Mouse (Mus musculus): ENCODE measurements around the gene Park7. TPM values are rescaled to one million over a fixed set of nuclear protein-coding genes. Genes with fewer than 3 reads are reported as not detected.

Park7 gene
- polyA plus RNA-seq, 1 experiment from 2014 or later = 262 TPM

DNA sequence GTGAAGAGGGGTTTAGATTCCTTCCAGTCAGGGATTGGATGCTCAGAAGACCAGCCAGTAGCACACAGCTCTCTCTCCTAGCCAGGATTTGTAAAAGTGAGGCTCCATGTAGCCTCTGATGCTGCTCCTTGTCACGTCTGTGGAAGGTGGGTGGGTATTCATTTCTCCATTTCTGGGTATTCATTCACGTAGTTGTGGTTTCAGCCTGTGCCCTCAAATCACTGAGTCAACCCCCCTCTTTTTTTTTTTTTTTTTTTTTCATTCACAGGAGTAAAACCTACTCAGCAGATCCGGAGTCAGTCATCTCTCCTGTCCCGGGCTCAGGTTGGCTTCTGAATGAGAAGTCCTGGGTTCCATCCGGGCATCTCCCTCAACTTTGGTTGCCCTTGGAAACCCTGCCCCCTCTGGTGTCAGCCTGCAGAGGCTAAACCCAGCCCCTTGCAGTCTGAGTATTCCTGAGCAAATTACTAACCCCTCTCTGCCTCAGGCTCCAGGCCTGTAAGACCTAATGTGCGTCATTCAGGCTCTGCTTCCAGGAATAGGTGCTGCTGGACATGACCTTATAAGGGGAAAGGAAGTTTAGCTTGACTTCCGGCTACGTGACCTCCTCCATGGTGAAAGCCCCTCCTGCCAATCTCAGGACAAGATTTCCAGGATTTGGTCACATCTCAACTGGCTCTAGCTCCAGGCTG lies 3.2 kb upstream of the Park7 start:
- WGBS = 72% methylated on average over 8 of the region's 8 CpGs
- Histone ChIP-seq H3K27ac (replicated peaks) (no peak overlapping the region), H3K4me2 (replicated peaks; ENCODE audit: low read depth) (no peak overlapping the region), H3K9ac (ENCODE audit: low read length) (no peak overlapping the region), H3K36me3 (ENCODE audit: control insufficient read depth, insufficient read depth, low read length) (no peaks in the 10 kb centered on the region), H3K27me3 (ENCODE audit: control insufficient read depth, insufficient read depth, low read length) (no peaks in the 10 kb centered on the region), H3K4me3 (ENCODE audit: low read depth, low read length) (no peak overlapping the region), H3K4me1 (replicated peaks; ENCODE audit: control insufficient read depth, insufficient read depth) (no peaks in the 10 kb centered on the region; the same call in 1 of the 2 replicates), H3K9me3 (ENCODE audit: control insufficient read depth, low read length) (no peaks in the 10 kb centered on the region)
- TF ChIP-seq EP300 (optimal IDR thresholded peaks at IDR 0.05) = no peak
- no peak for TF ChIP-seq CTCF (IDR thresholded peaks at IDR 0.05; ENCODE audit: low read depth)
- no peak for ATAC-seq (ENCODE audit: low FRiP score, low TSS enrichment)
- no peak for DNase-seq (ENCODE audit: low spot score)

DNA sequence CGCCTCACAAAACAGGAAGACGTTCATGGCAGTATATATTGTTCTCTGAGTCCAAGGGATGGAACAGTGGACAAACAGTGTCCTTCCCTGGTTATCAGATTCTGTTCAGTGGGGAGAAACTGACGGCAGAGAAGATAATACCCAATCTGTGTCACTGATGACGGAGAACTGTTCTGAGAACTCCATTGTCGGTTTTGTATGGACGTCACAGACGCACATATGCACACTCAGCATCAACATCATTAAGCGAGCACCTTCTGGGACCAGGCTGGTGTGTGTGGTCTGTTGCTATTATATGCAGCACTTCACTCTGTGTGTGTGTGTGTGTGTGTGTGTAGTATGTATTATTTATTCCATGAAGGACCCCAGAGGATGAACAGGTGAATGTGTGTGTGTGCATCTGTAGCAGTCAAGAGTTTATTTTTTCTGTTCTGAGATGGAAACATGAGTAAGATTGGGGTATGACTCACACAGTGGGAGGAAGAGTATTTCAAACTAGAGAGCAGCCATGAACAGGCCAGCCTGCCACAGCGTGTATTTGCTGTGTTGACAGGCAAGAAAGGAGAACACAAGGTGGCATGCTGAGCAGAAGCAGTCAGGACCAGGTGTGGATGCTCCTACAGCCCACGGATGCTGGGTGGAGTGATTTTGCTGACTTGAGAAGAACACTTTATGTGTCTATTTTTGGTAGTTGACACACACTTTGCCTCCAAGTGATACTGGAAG lies 1.1 kb upstream of the Park7 start:
- Histone ChIP-seq H3K36me3 (ENCODE audit: control insufficient read depth, insufficient read depth, low read length) (no peaks in the 10 kb centered on the region), H3K9ac (ENCODE audit: low read length) (peak overlapping the region; percentile 72), H3K4me2 (replicated peaks; ENCODE audit: low read depth) (peak overlapping the region; percentile 77), H3K27ac (replicated peaks) (peak overlapping the region; percentile 79), H3K4me3 (ENCODE audit: low read depth, low read length) (peak overlapping the region; percentile 53), H3K4me1 (replicated peaks; ENCODE audit: control insufficient read depth, insufficient read depth) (no peaks in the 10 kb centered on the region; the same call in 1 of the 2 replicates), H3K27me3 (ENCODE audit: control insufficient read depth, insufficient read depth, low read length) (no peaks in the 10 kb centered on the region), H3K9me3 (ENCODE audit: control insufficient read depth, low read length) (no peaks in the 10 kb centered on the region)
- TF ChIP-seq CTCF (IDR thresholded peaks at IDR 0.05; ENCODE audit: low read depth) = no peak
- TF ChIP-seq EP300 (optimal IDR thresholded peaks at IDR 0.05) = no peak
- 36% methylated on average over 10 of the region's 10 CpGs for WGBS
- no peak for ATAC-seq (ENCODE audit: low FRiP score, low TSS enrichment)
- DNase-seq (ENCODE audit: low spot score) = no peak

DNA sequence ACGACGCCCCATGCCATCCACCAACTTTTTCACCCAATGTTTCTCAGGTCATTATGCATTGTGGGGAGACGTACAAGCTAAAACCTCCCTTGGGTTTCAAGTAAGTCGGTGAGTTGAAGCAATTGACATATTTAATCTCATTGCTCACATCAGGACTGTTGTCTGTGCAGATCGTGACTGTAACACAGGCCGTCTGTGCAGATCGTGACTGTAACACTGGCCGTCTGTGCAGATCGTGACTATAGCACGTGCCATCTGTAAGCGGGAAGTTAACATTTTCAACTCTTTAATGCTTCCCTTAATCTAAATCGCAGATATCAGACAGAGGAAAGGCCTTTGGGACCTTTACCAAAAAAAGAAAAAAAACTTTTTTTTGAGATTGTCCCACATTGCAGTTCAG lies 494 bp downstream of the Park7 start:
- H3K4me2 ChIP-seq (replicated peaks; ENCODE audit: low read depth) = peak overlapping the region; percentile 77
- no peaks in the 10 kb centered on the region for H3K27me3 ChIP-seq (ENCODE audit: control insufficient read depth, insufficient read depth, low read length)
- H3K9me3 ChIP-seq (ENCODE audit: control insufficient read depth, low read length) = no peaks in the 10 kb centered on the region
- peak overlapping the region; percentile 79 for H3K27ac ChIP-seq (replicated peaks)
- 12% methylated on average over 12 of the region's 12 CpGs for WGBS
- TF ChIP-seq EP300 (optimal IDR thresholded peaks at IDR 0.05) (no peak), CTCF (IDR thresholded peaks at IDR 0.05; ENCODE audit: low read depth) (no peak)
- no peaks in the 10 kb centered on the region for H3K4me1 ChIP-seq (replicated peaks; ENCODE audit: control insufficient read depth, insufficient read depth)
- no peak for ATAC-seq (ENCODE audit: low FRiP score, low TSS enrichment)
- H3K36me3 ChIP-seq (ENCODE audit: control insufficient read depth, insufficient read depth, low read length) = no peaks in the 10 kb centered on the region
- H3K9ac ChIP-seq (ENCODE audit: low read length) = peak overlapping the region; percentile 72
- peak overlapping the region; percentile 53 for H3K4me3 ChIP-seq (ENCODE audit: low read depth, low read length)
- no peak for DNase-seq (ENCODE audit: low spot score)

DNA sequence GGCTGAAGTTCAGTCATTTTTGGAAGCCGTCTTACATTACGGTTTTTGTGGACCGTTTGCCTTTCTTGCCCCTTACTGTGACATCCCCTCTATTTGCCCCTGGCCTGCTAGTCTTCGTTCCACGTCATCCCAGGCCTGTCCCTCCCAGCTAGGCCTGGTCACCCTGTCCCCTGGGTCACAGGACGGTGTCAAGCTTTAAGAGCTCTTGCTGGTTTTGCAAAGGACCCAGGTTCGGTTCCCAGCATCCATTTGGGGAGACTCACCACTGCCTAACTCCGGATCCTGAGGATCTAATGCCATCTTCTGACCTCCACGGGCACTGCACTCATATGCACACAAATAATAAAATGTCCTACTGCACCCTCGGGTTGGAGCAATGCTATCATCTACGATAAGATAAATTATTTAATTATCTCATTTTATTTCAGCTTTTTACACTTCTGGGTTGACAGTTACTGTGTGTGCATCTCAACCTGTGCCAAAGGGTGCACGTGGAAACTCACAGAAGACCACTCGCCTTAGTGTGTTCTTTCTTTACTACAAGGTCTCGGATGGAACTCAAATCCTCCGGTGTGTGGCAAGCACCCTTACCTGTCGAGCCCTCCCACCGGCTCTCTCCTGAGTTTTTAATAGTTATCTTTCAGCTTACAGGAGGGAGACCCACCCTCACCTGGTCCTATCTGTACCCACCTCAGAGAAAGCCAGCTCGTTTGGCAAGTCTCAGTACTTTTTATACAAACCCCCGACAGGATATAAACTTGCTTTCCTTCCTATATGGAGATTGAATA lies 3.9 kb downstream of the Park7 start:
- Histone ChIP-seq H3K4me3 (ENCODE audit: low read depth, low read length) (peak overlapping the region; percentile 77), H3K9ac (ENCODE audit: low read length) (peak overlapping the region; percentile 54), H3K27ac (replicated peaks) (peak overlapping the region; percentile 69), H3K27me3 (ENCODE audit: control insufficient read depth, insufficient read depth, low read length) (no peaks in the 10 kb centered on the region), H3K36me3 (ENCODE audit: control insufficient read depth, insufficient read depth, low read length) (peaks cover 6% of the 10 kb centered on the region; the same call in 1 of the 2 replicates), H3K4me2 (replicated peaks; ENCODE audit: low read depth) (peak overlapping the region; percentile 85), H3K9me3 (ENCODE audit: control insufficient read depth, low read length) (no peaks in the 10 kb centered on the region), H3K4me1 (replicated peaks; ENCODE audit: control insufficient read depth, insufficient read depth) (no peaks in the 10 kb centered on the region)
- no peak for TF ChIP-seq EP300 (optimal IDR thresholded peaks at IDR 0.05)
- no peak; the same call in 1 of the 2 replicates for TF ChIP-seq CTCF (IDR thresholded peaks at IDR 0.05; ENCODE audit: low read depth)
- 86% methylated on average over 19 of the region's 19 CpGs for WGBS
- DNase-seq (ENCODE audit: low spot score) (no peak), ATAC-seq (ENCODE audit: low FRiP score, low TSS enrichment) (no peak)

DNA sequence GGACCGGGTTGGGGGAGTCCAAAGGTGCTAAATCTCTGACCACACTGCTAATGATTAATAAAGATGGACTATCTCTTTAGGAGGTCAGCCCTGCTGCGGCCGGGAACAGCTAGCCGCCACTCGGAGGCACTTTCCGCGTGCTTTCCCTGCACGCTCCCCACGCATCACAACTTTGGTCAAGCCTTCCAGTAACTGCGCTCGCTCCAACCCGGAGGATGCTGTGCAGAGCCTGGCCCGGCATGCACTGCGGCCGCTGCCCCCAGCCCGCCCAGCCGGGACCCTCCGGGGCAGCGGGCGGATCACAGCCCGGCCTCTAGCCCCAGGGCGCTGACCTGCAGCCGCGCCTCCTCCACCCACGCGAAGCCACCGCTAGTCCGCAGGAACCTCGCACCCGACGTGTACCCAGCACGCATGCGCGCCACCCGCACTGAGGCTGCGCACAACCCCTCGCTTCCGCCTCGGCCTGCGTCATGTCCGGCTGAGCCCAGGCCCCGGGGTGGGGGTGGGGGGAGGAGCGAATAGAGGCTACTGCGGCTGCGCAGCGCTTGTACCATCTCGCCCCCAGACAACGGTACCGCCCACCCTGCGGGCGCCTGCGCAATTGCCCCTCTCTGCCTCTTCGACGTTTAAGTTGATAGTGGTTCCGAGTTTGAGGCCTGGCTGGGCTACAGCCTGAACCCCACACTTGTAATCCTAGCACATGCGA lies 4.6 kb downstream of the Park7 start:
- TF ChIP-seq CTCF (IDR thresholded peaks at IDR 0.05; ENCODE audit: low read depth) = peak; percentile 43; the same call in 1 of the 2 replicates
- TF ChIP-seq EP300 (optimal IDR thresholded peaks at IDR 0.05) = no peak

More for the DNA sequence above, 4.6 kb downstream of the Park7 start:
- Histone ChIP-seq H3K4me1 (replicated peaks; ENCODE audit: control insufficient read depth, insufficient read depth) (no peaks in the 10 kb centered on the region), H3K9me3 (ENCODE audit: control insufficient read depth, low read length) (no peaks in the 10 kb centered on the region), H3K27ac (replicated peaks) (peak overlapping the region; percentile 84), H3K9ac (ENCODE audit: low read length) (peak overlapping the region; percentile 83), H3K27me3 (ENCODE audit: control insufficient read depth, insufficient read depth, low read length) (no peaks in the 10 kb centered on the region), H3K4me3 (ENCODE audit: low read depth, low read length) (peak overlapping the region; percentile 77), H3K4me2 (replicated peaks; ENCODE audit: low read depth) (peak overlapping the region; percentile 85), H3K36me3 (ENCODE audit: control insufficient read depth, insufficient read depth, low read length) (peaks cover 6% of the 10 kb centered on the region; the same call in 1 of the 2 replicates)
- peak; percentile 92 for ATAC-seq (ENCODE audit: low FRiP score, low TSS enrichment)
- under 1% methylated on average over 52 of the region's 56 CpGs for WGBS
- DNase-seq (ENCODE audit: low spot score) = peak; percentile 100

Data from stomach, postnatal 0 days (tissue).